In genomic region chr4:102226700-102227099, GRCm38 (mm10) we compare ENCODE assay signal across 9 mouse cellular contexts.
DNase-seq lines count a peak whose midpoint lies in the region; ATAC-seq and TF ChIP-seq lines count a peak whose summit lies in the region.
"Had no signal": no experiment of that assay in that cellular context is flagged by ENCODE, and none has a peak within 500 bp of the region (broad histone marks: within the 10 kb centered on the region; RNA-seq: fewer than 3 reads in every experiment).

No protein-coding gene starts in this region.

- H3K36me3 ChIP-seq in midbrain, embryonic 10.5 days: no peaks in the 10 kb centered on the region
- no peaks in the 10 kb centered on the region for H3K36me3 ChIP-seq in midbrain, embryonic 16.5 days (ENCODE audit: control insufficient read depth, insufficient read depth, low read length)

- H3K27me3 ChIP-seq in midbrain, embryonic 10.5 days (ENCODE audit: low read depth, poor library complexity, severe bottlenecking): no peaks in the 10 kb centered on the region
- H3K27me3 ChIP-seq in midbrain, embryonic 16.5 days (ENCODE audit: control insufficient read depth, insufficient read depth, low read depth, low read length): no peaks in the 10 kb centered on the region

- H3K4me2 ChIP-seq in midbrain, embryonic 16.5 days (ENCODE audit: low read length): no peak overlapping the region

- no peak overlapping the region for H3K27ac ChIP-seq in gastrocnemius, adult 2 months
- no peak overlapping the region for H3K27ac ChIP-seq in midbrain, embryonic 10.5 days (replicated peaks)
- no peak overlapping the region for H3K27ac ChIP-seq in midbrain, embryonic 16.5 days (ENCODE audit: low read length)

- intact Hi-C loops in gastrocnemius, adult 2 months (cut with DNase I): loop anchor here (1.0 kb wide), 1 partner anchor 257 kb away; no protein-coding TSS in a partner anchor

- ATAC-seq in midbrain, embryonic 16.5 days: no peak

- H3K4me3 ChIP-seq in gastrocnemius, adult 2 months: no peak overlapping the region
- H3K4me3 ChIP-seq in midbrain, embryonic 10.5 days: no peak overlapping the region
- no peak overlapping the region for H3K4me3 ChIP-seq in midbrain, embryonic 16.5 days (ENCODE audit: low read depth, low read length)
- H3K4me3 ChIP-seq: myocyte had no signal

- no peak overlapping the region for H3K9ac ChIP-seq in midbrain, embryonic 16.5 days (ENCODE audit: low read depth, low read length)

- DNase-seq in gastrocnemius, adult 2 months: no peak
- no peak for DNase-seq in gastrocnemius, postnatal 25 days
- DNase-seq in midbrain, embryonic 10.5 days (ENCODE audit: low spot score): peak; percentile 16
- DNase-seq in c-Kit-positive CD71-positive TER-119-negative erythroid progenitor cells, embryonic 14.5 days (ENCODE audit: low read depth): peak; percentile 10
- DNase-seq in layer of hippocampus, postnatal 10 days (ENCODE audit: low spot score in 2 of 2): peak; percentile 19 to 38
- DNase-seq in retina, postnatal 1 day: peak; percentile 76
- DNase-seq in adrenal gland, postnatal 25 days: no peak

- TF ChIP-seq CTCF in gastrocnemius, adult 2 months (IDR thresholded peaks at IDR 0.05): peak; percentile 62

- peaks cover 3% of the 10 kb centered on the region; the same call in 1 of the 2 replicates for H3K4me1 ChIP-seq in midbrain, embryonic 10.5 days
- peaks cover 8% of the 10 kb centered on the region; the same call in 1 of the 2 replicates for H3K4me1 ChIP-seq in midbrain, embryonic 16.5 days (ENCODE audit: control insufficient read depth, insufficient read depth, low read length)

- no peaks in the 10 kb centered on the region for H3K9me3 ChIP-seq in midbrain, embryonic 10.5 days (replicated peaks)
- H3K9me3 ChIP-seq in midbrain, embryonic 16.5 days (replicated peaks; ENCODE audit: control insufficient read depth, low read length, poor library complexity, severe bottlenecking): no peaks in the 10 kb centered on the region

Comparison
In these comparisons a context has a peak if more than half of its experiments do, and no peak if none do; other contexts are left out.
1. DNase-seq: peak in midbrain, embryonic 10.5 days (single experiment), c-Kit-positive CD71-positive TER-119-negative erythroid progenitor cells, embryonic 14.5 days (single experiment), layer of hippocampus, postnatal 10 days (2 of 2) and retina, postnatal 1 day (single experiment); none in gastrocnemius, adult 2 months (single experiment), gastrocnemius, postnatal 25 days (single experiment) and adrenal gland, postnatal 25 days (single experiment).